Mouse (Mus musculus) right cerebral cortex, postnatal 10 days (tissue): ENCODE measurements at regions not wholly inside any gene's neighbourhood (a gene's known extent, or its start where the extent isn't known, plus 50 kb on each side); places are given as distances from the start of the nearest gene placed in this dataset.

Source experiments
- DNase-seq, 2 experiments: peaks; one replicate each; pipeline ENCODE4 v3.0.0; 2021; ENCODE audit warnings: low spot score in 2 of 2

GRCm38 (mm10) chr4:54430789-54431188, 514.1 kb upstream of the Zfp462 start:
- no peak for DNase-seq

- DNase-seq = no peak
Measured at GRCm38 (mm10) chr4:54460596-54460995, 484.3 kb upstream of the Zfp462 start.

GRCm38 (mm10) chr4:54469176-54469575, 475.7 kb upstream of the Zfp462 start:
- no peak for DNase-seq

GRCm38 (mm10) chr4:54470022-54471008, 474.5 kb upstream of the Zfp462 start:
- peak; percentile 84 to 86 for DNase-seq

- DNase-seq = peak in 1 of 2 experiments; percentile 24
Measured at GRCm38 (mm10) chr4:54471009-54471408, 473.8 kb upstream of the Zfp462 start.

GRCm38 (mm10) chr4:54481766-54482165, 463.1 kb upstream of the Zfp462 start:
- no peak for DNase-seq

GRCm38 (mm10) chr4:54493074-54493473, 451.8 kb upstream of the Zfp462 start:
- no peak for DNase-seq

GRCm38 (mm10) chr4:54497312-54497994, 447.4 kb upstream of the Zfp462 start:
- no peak for DNase-seq

- peak; percentile 42 to 68 for DNase-seq
Measured at GRCm38 (mm10) chr4:54515934-54516333, 428.9 kb upstream of the Zfp462 start.

GRCm38 (mm10) chr4:54523283-54523682, 421.6 kb upstream of the Zfp462 start:
- no peak for DNase-seq

GRCm38 (mm10) chr4:54526003-54526586, 418.8 kb upstream of the Zfp462 start:
- DNase-seq = no peak

GRCm38 (mm10) chr4:54527660-54528059, 417.2 kb upstream of the Zfp462 start:
- DNase-seq = peak; percentile 58 to 62

GRCm38 (mm10) chr4:54531739-54532138, 413.1 kb upstream of the Zfp462 start:
- DNase-seq = no peak

GRCm38 (mm10) chr4:54533846-54534245, 411.0 kb upstream of the Zfp462 start:
- DNase-seq = peak; percentile 62 to 78

- DNase-seq = no peak
Measured at GRCm38 (mm10) chr4:54552864-54553618, 391.8 kb upstream of the Zfp462 start.

GRCm38 (mm10) chr4:54563075-54563474, 381.8 kb upstream of the Zfp462 start:
- no peak for DNase-seq

GRCm38 (mm10) chr4:54573185-54573584, 371.7 kb upstream of the Zfp462 start:
- no peak for DNase-seq

GRCm38 (mm10) chr4:54587197-54587596, 357.7 kb upstream of the Zfp462 start:
- DNase-seq = peak; percentile 32 to 38

GRCm38 (mm10) chr4:54588704-54589103, 356.1 kb upstream of the Zfp462 start:
- no peak for DNase-seq

GRCm38 (mm10) chr4:54601671-54602512, 343.0 kb upstream of the Zfp462 start:
- peak; percentile 43 to 56 for DNase-seq
